Comparison of ENCODE assay signal across 9 mouse cellular contexts in the genomic region with DNA sequence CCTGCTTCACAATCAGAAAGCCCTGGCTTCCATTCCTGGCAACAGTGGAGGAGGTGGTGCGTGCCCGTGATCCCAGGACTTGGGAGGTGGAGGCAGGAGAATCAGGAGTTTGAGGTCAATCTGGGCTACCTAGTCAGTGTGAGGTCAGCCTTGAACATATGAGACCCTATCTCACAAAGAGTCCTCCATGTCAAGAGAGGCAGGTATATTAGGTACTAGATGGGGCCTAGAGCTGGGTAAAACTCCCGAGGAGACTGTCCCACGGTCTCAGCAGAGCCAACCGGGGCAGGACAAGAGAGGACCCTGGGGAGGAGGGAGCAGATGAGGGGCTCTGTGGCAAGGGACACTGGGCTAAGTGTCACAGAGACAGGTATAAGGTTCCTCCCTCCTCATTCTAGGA. TPM values are rescaled to one million over a fixed set of nuclear protein-coding genes. Genes with fewer than 3 reads are reported as not detected.
A peak's percentile ranks its signal among the peaks of the same experiment; 100 is the strongest.
DNase-seq lines count a peak whose midpoint lies in the region; ATAC-seq and TF ChIP-seq lines count a peak whose summit lies in the region.
"Had no signal": no experiment of that assay in that cellular context is flagged by ENCODE, and none has a peak within 500 bp of the region (broad histone marks: within the 10 kb centered on the region; RNA-seq: fewer than 3 reads in every experiment).

No protein-coding gene starts in this region.

- peak overlapping the region; percentile 92 for H3K27ac ChIP-seq in hindbrain, embryonic 10.5 days
- H3K27ac ChIP-seq in hindbrain, embryonic 16.5 days (ENCODE audit: low read depth, low read length) = no peak overlapping the region
- H3K27ac ChIP-seq in embryonic facial prominence, embryonic 15.5 days (replicated peaks) = 0 out of 2 replicates have a peak overlapping the region, but pooled peaks have one; percentile 81

- H3ac ChIP-seq in myocyte (ENCODE audit: control insufficient read depth, insufficient read length) = no peak overlapping the region

- H3K79me2 ChIP-seq in myocyte (ENCODE audit: control insufficient read depth, insufficient read depth) = no peaks in the 10 kb centered on the region

- H3K27me3 ChIP-seq in hindbrain, embryonic 10.5 days (ENCODE audit: insufficient read depth, poor library complexity, severe bottlenecking) = no peaks in the 10 kb centered on the region
- no peaks in the 10 kb centered on the region for H3K27me3 ChIP-seq in hindbrain, embryonic 16.5 days (replicated peaks; ENCODE audit: control insufficient read depth, insufficient read depth, low read length)
- H3K27me3 ChIP-seq in megakaryocyte, embryonic 14.5 days (replicated peaks) = no peaks in the 10 kb centered on the region
- no peaks in the 10 kb centered on the region for H3K27me3 ChIP-seq in embryonic facial prominence, embryonic 15.5 days
- no peaks in the 10 kb centered on the region for H3K27me3 ChIP-seq in myocyte (ENCODE audit: control insufficient read depth, insufficient read depth, insufficient read length)
- H3K27me3 ChIP-seq: hindbrain, embryonic 15.5 days had no signal

- H3K9ac ChIP-seq in hindbrain, embryonic 16.5 days (ENCODE audit: low read depth, low read length) = no peak overlapping the region
- H3K9ac ChIP-seq in embryonic facial prominence, embryonic 15.5 days = no peak overlapping the region
- H3K9ac ChIP-seq: forebrain, postnatal 0 days had no signal

- H3K4me1 ChIP-seq in hindbrain, embryonic 10.5 days (replicated peaks) = peaks cover 55% of the 10 kb centered on the region
- peaks cover 18% of the 10 kb centered on the region for H3K4me1 ChIP-seq in hindbrain, embryonic 16.5 days (ENCODE audit: control insufficient read depth, insufficient read depth, low read depth, low read length)
- H3K4me1 ChIP-seq in megakaryocyte, embryonic 14.5 days = peaks cover 77% of the 10 kb centered on the region
- peaks cover 43% of the 10 kb centered on the region for H3K4me1 ChIP-seq in embryonic facial prominence, embryonic 15.5 days

- H3K4me3 ChIP-seq in hindbrain, embryonic 10.5 days = no peak overlapping the region
- no peak overlapping the region for H3K4me3 ChIP-seq in hindbrain, embryonic 16.5 days (ENCODE audit: low read length)
- H3K4me3 ChIP-seq in megakaryocyte, embryonic 14.5 days (replicated peaks) = peak overlapping the region; percentile 93
- H3K4me3 ChIP-seq in embryonic facial prominence, embryonic 15.5 days (replicated peaks) = no peak overlapping the region
- H3K4me3 ChIP-seq in myocyte = peak overlapping the region; percentile 2
- H3K4me3 ChIP-seq: hindbrain, embryonic 15.5 days had no signal

- 76% methylated on average over 5 of the region's 5 CpGs for WGBS in hindbrain, embryonic 10.5 days
- WGBS in hindbrain, embryonic 16.5 days = 91% methylated on average over 5 of the region's 5 CpGs
- 82% methylated on average over 5 of the region's 5 CpGs for WGBS in embryonic facial prominence, embryonic 15.5 days

- no peak for TF ChIP-seq POLR2A in myocyte (IDR thresholded peaks at IDR 0.05; ENCODE audit: insufficient read length, low read depth)

- ATAC-seq in hindbrain, embryonic 16.5 days = no peak
- ATAC-seq in megakaryocyte, adult 5-6 weeks (ENCODE audit: poor library complexity, severe bottlenecking) = no peak; the same call in 1 of the 2 replicates
- no peak for ATAC-seq in embryonic facial prominence, embryonic 15.5 days (ENCODE audit: insufficient number of reproducible peaks, low FRiP score, low TSS enrichment, low read depth)
- ATAC-seq: forebrain, postnatal 0 days had no signal

- DNase-seq in hindbrain, embryonic 10.5 days (ENCODE audit: low spot score) = no peak
- DNase-seq in layer of hippocampus, postnatal 14 days (ENCODE audit: low spot score in 2 of 2) = no peak
- DNase-seq: forebrain, postnatal 0 days had no signal

- no peak overlapping the region for H3K4me2 ChIP-seq in hindbrain, embryonic 16.5 days (ENCODE audit: low read length)
- H3K4me2 ChIP-seq in embryonic facial prominence, embryonic 15.5 days (replicated peaks) = no peak overlapping the region
- peak overlapping the region; percentile 86 for H3K4me2 ChIP-seq in myocyte (ENCODE audit: low read depth)

- H3K9me3 ChIP-seq in hindbrain, embryonic 10.5 days = no peaks in the 10 kb centered on the region
- H3K9me3 ChIP-seq in hindbrain, embryonic 16.5 days (ENCODE audit: control insufficient read depth, low read length) = no peaks in the 10 kb centered on the region
- H3K9me3 ChIP-seq in megakaryocyte, embryonic 14.5 days = no peaks in the 10 kb centered on the region
- H3K9me3 ChIP-seq in embryonic facial prominence, embryonic 15.5 days (replicated peaks) = no peaks in the 10 kb centered on the region
- H3K9me3 ChIP-seq: hindbrain, embryonic 15.5 days had no signal

- H3K36me3 ChIP-seq in hindbrain, embryonic 10.5 days = peaks cover 32% of the 10 kb centered on the region
- 0 out of 2 replicates have a peak, but pooled peaks cover 2% of the 10 kb centered on the region for H3K36me3 ChIP-seq in hindbrain, embryonic 16.5 days (ENCODE audit: control insufficient read depth, insufficient read depth, low read length)
- peaks cover 33% of the 10 kb centered on the region for H3K36me3 ChIP-seq in megakaryocyte, embryonic 14.5 days (replicated peaks; ENCODE audit: low read length)
- H3K36me3 ChIP-seq in embryonic facial prominence, embryonic 15.5 days = 0 out of 2 replicates have a peak, but pooled peaks cover 4% of the 10 kb centered on the region
- H3K36me3 ChIP-seq in myocyte (ENCODE audit: control insufficient read depth, insufficient read depth) = peaks cover 1% of the 10 kb centered on the region

TF ChIP-seq in myocyte, 11 proteins besides CTCF, POLR2A, EP300 and RAD21:
- TF ChIP-seq POLR2AphosphoS2 (IDR thresholded peaks at IDR 0.05; ENCODE audit: insufficient read length, low read depth) (no peak), SRF (IDR thresholded peaks at IDR 0.05; ENCODE audit: control insufficient read depth, insufficient read length, low read depth) (no peak), MYOD1 (IDR thresholded peaks at IDR 0.05; ENCODE audit: control insufficient read depth in 1 of 3, insufficient read length in 2 of 3, low read depth in 2 of 3) (no peak), REST (IDR thresholded peaks at IDR 0.05; ENCODE audit: insufficient read depth, insufficient read length) (no peak), USF1 (IDR thresholded peaks at IDR 0.05; ENCODE audit: low read depth) (no peak), TCF12 (IDR thresholded peaks at IDR 0.05; ENCODE audit: insufficient read depth, poor library complexity, severe bottlenecking) (no peak), MAX (IDR thresholded peaks at IDR 0.05; ENCODE audit: low read depth) (no peak), E2F4 (IDR thresholded peaks at IDR 0.05; ENCODE audit: insufficient read depth) (no peak), MYOG (IDR thresholded peaks at IDR 0.05; ENCODE audit: control insufficient read depth in 1 of 3, insufficient read depth in 1 of 3, insufficient read length in 2 of 3, low read depth in 2 of 3) (no peak), TCF3 (IDR thresholded peaks at IDR 0.05; ENCODE audit: insufficient read length, low read depth) (no peak), CEBPB (IDR thresholded peaks at IDR 0.05; ENCODE audit: insufficient read depth, poor library complexity, severe bottlenecking) (no peak)

RNA-seq across cellular contexts. Expression of a gene that starts 10.9 kb away (rescaled TPM):
- 8.6 and 16.3 TPM in 2 replicates for polyA plus RNA-seq in hindbrain, embryonic 10.5 days (2016; fragmentation: Nextera tagmentation; extraction: Ambion mirVana)
- 22.0 and 22.1 TPM in 2 replicates for polyA plus RNA-seq in hindbrain, embryonic 16.5 days (2015; fragmentation: Nextera tagmentation; extraction: Ambion mirVana)
- polyA plus RNA-seq in megakaryocyte, embryonic 14.5 days (2012; ENCODE audit: insufficient read depth, low replicate concordance) = 54.8 and 104 TPM in 2 replicates
- 9.5 and 11.8 TPM in 2 replicates for total RNA-seq in megakaryocyte, adult 5-6 weeks (2015)
- total RNA-seq in megakaryocyte, adult 5-6 weeks (2017) = 7.5 and 8.3 TPM in 2 replicates
- polyA plus RNA-seq in embryonic facial prominence, embryonic 15.5 days (2015; fragmentation: Nextera tagmentation; extraction: Ambion mirVana) = 7.8 and 9.0 TPM in 2 replicates
- polyA plus RNA-seq in myocyte (2012; fragmentation: generic; extraction: Trizol) = 22.3 TPM
- total RNA-seq in layer of hippocampus, postnatal 14 days (2021) = 10 to 100 TPM; 50.9 to 54.6 TPM

RNA-seq across cellular contexts. Expression of a gene that starts 38.2 kb away (rescaled TPM):
- 502 and 539 TPM in 2 replicates for polyA plus RNA-seq in hindbrain, embryonic 10.5 days (2016; fragmentation: Nextera tagmentation; extraction: Ambion mirVana)
- polyA plus RNA-seq in hindbrain, embryonic 16.5 days (2015; fragmentation: Nextera tagmentation; extraction: Ambion mirVana) = 332 and 340 TPM in 2 replicates
- polyA plus RNA-seq in megakaryocyte, embryonic 14.5 days (2012; ENCODE audit: insufficient read depth, low replicate concordance) = 58.4 and 156 TPM in 2 replicates
- 160 and 176 TPM in 2 replicates for total RNA-seq in megakaryocyte, adult 5-6 weeks (2015)
- 191 and 197 TPM in 2 replicates for total RNA-seq in megakaryocyte, adult 5-6 weeks (2017)
- 421 and 433 TPM in 2 replicates for polyA plus RNA-seq in embryonic facial prominence, embryonic 15.5 days (2015; fragmentation: Nextera tagmentation; extraction: Ambion mirVana)
- 293 TPM for polyA plus RNA-seq in myocyte (2012; fragmentation: generic; extraction: Trizol)
- total RNA-seq in layer of hippocampus, postnatal 14 days (2021) = 100 to 1,000 TPM; 286 to 291 TPM

Comparison
In these comparisons a context has a peak if more than half of its experiments do, and no peak if none do; other contexts are left out.
1. H3K4me3 ChIP-seq: peak in megakaryocyte, embryonic 14.5 days (single experiment) and myocyte (single experiment); none in hindbrain, embryonic 10.5 days (single experiment), hindbrain, embryonic 16.5 days (single experiment) and embryonic facial prominence, embryonic 15.5 days (single experiment).